Mouse (Mus musculus) monocyte, adult 2 months (primary cell): ENCODE data around the gene Myom3.

Experiments
- DNase-seq, 2 experiments: peaks; one replicate each; pipeline ENCODE4 v3.0.0; 2022; ENCODE audit warnings: low spot score in 2 of 2, low read depth in 1 of 2

Gene Myom3

DNA sequence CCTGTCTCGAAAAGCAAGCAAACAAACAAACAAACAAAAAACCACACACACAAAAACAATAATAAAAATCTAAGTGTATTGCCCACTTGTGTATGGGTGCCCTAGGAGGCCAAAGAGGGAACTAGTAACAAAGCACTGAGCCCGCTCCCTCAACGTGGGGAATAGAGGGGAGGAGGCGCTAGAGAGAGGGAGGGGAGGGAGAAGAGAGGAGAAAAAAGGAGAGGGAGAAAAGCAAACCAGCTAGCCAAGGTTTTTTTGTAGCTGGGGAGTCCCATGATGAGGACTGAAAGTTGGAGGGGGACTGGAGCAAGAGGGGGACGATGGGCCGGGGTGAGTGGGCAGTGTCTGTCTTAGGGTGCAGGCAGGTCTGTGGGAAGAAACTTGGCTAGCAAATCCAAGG, 95.6 kb downstream of the Myom3 start:
- DNase-seq, result no peak

- peak; percentile 83 to 91 for DNase-seq
These were observed 96.2 kb downstream of the Myom3 start, which contains the start of gene Srsf10 for GRCm38 (mm10) chr4:135855536-135856222. Gene Srsf10, plus strand, starts transcription at chr4:135855747.

DNA sequence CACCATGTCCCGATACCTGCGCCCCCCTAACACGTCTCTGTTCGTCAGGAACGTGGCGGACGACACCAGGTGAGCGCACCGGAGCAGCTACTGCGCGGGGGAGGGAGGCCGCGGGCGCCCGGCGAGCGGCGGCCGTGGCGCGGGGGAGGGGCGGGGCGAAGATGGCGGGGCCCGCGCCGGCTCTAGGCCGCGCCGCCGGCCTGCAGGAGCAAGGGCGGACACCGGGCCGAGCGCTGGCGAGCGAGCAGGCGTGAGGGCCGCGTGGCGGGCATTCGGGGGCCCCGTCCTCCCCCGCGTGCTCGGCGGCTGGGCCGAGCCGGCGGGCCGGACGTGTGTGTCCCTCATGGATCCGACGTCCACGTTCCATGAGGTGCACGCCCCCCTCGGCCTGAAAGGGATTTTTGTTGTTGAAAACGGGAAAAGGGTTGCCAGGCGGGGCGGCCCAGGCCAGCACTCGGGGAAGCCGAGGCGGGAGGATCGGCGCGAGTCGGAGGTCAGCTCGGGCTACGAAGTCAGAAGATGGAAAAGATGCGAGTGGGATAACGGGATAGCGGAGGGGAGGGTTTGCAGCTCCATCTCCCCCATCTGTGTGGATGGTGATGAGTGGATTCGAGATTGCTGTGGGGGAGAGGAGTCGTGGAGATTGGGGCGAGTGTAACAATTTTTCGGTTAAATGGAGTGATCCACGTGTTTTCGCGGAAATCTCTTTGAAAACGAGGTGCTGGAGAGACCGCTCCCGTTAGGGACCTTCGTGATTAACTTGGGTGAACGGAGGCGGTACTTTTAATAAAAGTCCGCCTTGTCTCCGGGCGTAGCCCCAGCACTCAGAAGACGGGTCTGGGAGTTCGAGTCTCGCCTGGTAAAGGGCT, 96.9 kb downstream of the Myom3 start:
- peak in 1 of 2 experiments; percentile 43 for DNase-seq

DNA sequence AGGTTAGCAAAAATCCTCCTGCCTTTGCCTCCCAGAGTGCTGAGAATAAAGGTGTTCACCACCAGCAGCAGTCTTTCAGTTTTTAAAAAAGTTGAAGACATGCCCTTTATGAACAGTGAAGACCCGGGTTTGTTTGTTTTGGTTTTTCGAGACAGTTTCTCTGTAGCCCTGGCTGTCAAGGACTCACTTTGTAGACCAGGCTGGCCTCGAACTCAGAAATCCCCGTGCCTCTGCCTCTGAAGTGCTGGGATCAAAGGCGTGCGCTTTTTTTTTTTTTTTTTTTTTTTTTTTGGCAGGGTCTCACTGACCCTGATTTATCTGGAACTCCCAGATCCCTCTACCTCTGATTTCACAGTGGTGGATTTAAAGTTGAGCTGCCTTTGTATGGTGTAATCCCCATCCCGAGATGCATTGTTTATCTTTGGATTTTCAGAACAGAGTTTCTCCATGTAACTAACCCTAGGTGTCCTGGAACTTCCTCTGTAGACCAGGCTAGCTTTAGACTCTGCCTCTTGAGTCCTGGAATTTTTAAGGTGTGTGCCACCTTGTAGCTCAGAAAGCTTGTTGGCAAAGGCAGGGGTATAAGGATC, 98.2 kb downstream of the Myom3 start:
- DNase-seq, result no peak
